Mouse (Mus musculus) liver, embryonic 14.5 days (tissue): Measurements from ENCODE around the gene Pik3ap1.

Experiments
- CTCF ChIP-seq: IDR thresholded peaks from 2 replicates; pipeline ENCODE4 v1.5.1; 2016; ENCODE audit warnings: antibody characterized with exemption, low read depth, control low read depth
- EP300 ChIP-seq: IDR thresholded peaks from 2 replicates; pipeline ENCODE4 v1.6.1; 2016; ENCODE audit warnings: antibody characterized with exemption, low read depth

GRCm38 (mm10) chr19:41303933-41304332 is 81.0 kb downstream of the Pik3ap1 start:
- no peak for TF ChIP-seq CTCF
- no peak for TF ChIP-seq EP300
